Mouse (Mus musculus): ENCODE measurements around the gene Scamp2.

The Scamp2 gene

DNA sequence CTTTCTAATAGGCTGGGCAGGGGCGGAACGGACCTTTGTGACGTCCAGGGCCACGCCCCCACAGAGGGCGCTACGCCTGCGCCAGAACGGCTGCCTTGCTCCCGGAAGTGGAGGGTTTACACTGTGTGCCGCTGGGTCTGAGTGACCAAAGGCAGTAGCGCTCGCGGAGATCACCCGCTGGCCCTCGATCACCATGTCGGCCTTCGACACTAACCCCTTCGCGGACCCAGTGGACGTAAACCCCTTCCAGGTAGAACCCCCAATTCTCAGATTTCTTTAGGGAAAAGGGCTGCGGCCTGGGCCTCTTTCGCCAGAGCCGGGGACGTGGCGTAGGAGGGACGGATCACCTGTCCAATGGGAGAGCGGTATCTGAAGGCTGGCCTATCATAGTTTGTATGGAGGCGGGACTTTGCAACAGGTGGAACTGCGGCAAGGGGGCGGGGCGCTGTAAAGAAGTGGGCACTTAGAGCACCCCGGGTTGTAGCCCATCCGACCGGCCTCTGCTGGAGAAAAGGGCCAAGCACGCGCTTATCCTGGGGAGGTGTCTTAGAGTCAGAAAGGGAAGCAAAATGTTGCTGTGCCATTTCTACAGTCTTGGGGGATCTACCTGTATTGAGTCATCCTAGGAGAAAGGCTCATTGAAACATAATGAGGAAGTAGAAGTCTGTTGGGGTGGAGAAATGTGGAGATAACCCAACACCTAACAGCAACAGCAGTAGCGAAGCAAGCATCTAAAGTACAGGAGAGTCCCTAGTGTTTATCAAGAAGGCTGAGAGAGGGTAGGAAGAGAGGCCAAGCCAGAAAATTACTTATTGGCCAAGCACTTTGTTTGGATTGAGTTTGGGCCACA, at the start of gene Scamp2:
Gene Scamp2, plus strand, starts transcription at position 83 of the 850 bp plus-strand sequence.
- DNase-seq (ENCODE audit: low read depth in 1 of 2, low spot score in 2 of 2) = peak; percentile 75 to 92

DNA sequence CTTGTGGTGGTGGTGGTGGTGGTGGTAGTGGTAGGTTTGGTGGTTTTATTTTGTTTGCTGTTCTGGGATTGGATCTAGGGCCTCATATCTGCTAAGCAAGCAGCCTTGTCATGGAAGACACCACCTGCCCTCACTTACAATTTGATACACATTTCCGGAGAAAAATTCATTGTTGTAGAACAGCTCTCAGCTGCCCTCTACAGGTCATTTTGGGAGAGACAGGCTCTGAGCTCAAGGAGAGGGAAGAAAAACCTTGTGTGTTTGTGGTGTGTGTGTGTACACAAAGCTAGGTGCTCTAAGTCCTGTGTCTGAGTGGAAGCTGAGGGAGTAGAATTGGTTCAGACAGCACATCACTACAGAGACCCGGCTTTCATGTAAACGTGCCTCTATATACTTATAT, 43.6 kb upstream of the Scamp2 start:
- peak in 1 of 2 experiments; percentile 21 for DNase-seq (ENCODE audit: low read depth in 1 of 2, low spot score in 2 of 2)

DNA sequence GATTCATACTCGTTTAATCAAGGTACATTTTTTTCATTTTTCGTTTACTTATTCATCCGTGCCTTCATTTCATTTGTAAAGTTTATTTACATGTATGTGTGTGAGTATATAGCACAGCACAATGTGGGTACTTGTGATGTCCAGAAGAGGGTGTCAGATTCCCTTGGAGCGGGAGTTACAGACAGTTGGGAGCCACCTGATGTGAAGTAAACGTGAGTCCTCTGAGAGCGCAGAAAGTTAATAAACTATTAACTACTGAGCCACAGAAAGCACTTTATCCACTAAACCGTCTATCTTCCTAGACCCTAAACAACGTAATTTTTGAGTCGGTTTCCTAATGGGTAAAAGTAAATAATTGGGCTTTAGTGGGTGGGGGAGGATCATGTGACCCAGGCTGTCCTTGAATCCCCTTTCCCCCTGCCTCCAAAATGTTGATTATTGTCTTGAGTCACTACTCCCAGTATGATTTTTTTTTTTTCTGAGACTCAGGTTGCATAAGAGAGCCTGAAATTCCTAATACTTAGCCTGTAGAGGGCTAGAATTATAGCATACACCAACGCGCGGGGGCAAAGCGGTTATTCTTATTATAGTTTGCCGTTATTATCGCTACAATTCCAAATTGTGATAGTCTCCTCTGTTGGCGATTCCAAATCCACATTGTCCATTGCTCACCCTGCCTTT, 40.2 kb upstream of the Scamp2 start:
- DNase-seq (ENCODE audit: low read depth in 1 of 2, low spot score in 2 of 2) = no peak

DNA sequence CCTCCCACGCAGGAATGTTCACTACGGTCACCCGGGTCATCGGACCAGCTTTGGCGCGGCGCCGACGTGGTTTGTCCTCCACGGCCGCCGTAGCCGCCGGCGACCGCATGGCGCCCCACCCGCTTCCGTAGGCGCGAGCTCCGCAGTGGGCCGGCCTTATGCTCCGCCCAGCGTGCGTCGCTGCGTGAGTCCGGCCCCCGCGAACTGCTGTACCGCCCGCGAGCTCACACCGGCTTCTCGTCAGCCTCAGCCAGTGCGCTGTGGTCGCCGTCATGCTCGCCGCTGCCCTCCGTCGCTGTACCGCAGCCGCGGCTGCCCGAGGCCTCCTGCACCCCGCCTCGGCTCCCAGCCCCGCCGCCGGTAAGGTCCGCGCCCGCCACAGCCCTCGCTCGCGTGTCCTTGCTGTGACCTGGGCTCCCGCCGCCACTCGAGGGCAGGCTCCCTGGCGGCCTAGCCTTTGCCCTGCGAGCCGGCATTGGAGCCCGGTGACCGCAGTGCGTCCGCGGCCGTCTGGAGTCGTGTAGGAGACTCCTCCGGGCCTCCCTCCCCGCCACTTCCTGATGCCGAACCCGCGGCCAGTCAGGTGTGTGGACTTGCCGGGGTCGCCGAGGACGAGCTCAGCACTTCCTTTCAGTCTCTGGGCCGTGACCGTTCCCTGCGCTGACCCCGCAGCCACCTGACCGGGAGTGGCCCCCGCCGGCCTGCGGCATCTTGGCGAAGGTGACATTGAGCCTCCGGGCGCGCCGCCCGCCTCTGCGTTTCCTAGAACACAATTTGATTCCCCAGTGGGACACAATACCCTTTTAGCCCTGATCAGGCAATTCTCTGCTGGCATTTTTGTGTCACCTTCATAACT, 39.5 kb upstream of the Scamp2 start, which contains the start of gene Cox5a:
Gene Cox5a, plus strand, starts transcription at position 219 of the 856 bp plus-strand sequence.
- DNase-seq (ENCODE audit: low read depth in 1 of 2, low spot score in 2 of 2) = peak; percentile 65 to 83

DNA sequence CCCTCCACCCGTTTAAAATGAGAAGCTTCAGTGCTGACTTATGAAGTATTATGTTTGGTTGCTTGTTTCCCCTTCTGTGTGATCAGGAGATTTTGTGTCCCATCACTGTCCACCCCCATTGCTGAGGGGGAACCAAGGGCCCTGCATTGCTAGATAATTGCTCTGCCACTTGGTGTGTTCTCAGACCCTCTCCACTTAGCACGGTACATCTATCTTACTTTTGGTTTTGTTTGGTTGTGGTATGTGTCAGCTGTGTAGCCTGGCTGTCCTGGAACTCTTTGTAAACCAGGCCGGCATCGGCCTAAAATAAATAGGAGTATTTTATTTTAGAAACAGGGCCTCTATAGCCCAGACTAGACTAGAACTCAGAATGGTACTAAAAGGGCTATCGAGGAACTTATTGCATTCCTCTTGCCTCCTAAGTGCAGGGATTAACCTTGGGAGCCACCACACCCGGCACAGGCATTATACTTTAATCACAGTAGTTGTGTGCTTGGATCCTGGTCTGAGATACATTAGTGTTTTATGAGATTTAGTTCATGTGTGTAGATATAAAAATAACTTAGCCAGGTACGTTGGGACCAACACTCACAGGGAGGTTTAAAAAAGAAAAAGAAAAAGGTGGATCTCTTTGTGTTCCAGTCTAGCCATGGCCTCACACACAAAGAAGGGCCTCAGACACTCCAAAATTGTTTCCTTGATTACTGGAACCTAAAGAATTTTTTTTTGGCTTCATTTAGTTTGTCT, 38.5 kb upstream of the Scamp2 start:
- no peak for DNase-seq (ENCODE audit: low read depth in 1 of 2, low spot score in 2 of 2)

DNA sequence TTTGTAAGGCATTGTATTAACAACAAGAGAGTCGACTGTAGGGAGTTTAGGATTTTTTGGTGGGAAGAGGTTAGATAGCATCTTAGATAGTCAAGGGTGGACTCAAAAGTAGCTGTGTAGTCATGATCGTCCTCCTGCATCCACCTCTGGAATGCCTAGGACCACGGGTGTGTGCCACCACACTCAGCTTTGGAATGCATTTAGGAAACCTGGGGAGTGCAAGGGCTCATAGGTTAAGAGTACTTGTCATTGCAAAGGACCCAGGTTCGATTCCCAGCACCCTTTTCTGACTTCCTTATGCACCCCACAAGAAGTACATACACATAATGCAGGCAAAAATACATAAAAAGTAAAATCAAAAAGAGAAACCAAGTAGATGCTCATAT, 37.9 kb upstream of the Scamp2 start:
- DNase-seq (ENCODE audit: low read depth in 1 of 2, low spot score in 2 of 2) = no peak

DNA sequence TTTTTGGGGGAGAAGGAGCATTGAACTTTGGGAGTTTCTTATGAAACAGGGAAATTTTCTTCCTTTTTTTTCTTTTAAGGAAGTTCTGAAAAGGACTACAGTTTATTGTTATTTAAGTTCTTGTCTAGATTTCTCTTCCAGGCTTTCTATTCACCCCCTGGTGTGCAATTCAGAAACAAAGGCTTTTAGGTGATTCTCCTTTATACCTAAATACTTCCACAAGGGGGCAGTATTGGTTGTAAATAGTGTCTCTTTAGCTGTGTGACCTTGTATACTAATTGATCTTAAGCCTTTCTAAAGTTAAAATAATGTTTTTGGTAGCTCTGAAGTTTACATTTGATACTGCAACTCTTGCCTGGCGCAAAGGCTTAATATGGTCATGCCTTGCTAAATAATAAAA, 37.0 kb upstream of the Scamp2 start:
- DNase-seq (ENCODE audit: low read depth in 1 of 2, low spot score in 2 of 2) = no peak

DNA sequence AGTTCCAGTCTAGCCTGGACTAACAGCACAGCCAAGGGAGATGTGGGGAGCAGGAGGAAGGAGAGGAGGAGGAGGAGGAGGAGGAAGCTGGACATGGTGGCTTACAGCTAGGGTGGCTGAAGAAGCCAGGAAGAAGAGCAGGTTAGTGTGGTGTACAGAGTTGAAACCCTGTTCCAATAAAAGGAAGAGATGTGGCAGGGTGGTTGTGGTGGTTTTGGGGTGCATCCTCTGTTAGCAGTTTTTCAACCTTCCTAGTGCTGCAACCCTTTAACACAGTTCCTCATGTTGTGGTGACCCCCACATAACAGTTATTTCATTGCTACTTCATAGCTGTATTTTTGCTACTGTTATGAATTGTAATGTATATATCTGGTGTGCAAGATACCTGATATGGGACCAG, 36.3 kb upstream of the Scamp2 start:
- no peak for DNase-seq (ENCODE audit: low read depth in 1 of 2, low spot score in 2 of 2)

DNA sequence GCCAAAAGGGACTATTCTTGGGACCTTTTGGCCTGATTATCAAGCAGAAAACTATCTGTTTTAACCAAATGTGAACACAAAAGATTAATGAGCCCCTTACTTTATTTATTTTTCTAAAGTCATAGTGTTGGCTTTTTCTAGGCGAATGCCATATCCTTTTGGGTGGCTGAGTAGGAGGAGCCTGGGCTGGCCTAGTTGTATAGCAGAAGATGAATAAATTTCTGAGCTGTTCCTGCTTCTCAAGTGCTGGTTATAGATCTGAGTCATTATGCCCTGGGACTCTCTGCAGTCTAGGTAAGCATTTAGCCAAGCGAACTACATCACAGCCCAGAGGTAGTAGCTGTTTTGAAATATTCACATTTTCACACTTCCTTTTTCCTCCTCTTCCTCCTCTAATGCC, 35.2 kb upstream of the Scamp2 start:
- no peak for DNase-seq (ENCODE audit: low read depth in 1 of 2, low spot score in 2 of 2)

DNA sequence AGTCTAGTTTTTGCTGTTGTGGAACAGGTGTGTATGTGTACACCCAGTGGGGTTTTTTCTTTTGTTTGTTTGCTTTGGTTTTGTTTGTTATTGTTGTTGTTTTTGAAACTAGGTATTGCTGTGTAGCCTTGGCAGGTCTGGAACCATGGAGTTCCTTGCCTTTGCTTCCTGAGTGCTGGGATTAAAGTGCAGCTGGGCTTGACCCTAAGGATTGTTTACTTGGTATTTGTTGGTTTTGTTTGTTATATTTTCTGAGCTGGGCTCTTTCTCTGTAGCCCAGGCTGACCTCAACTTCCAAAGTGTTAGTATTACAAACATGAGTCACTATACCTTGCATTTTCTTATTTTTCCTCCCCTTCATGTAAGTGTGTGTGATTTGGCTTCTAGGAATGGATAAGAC, 34.3 kb upstream of the Scamp2 start:
- DNase-seq (ENCODE audit: low read depth in 1 of 2, low spot score in 2 of 2) = no peak

DNA sequence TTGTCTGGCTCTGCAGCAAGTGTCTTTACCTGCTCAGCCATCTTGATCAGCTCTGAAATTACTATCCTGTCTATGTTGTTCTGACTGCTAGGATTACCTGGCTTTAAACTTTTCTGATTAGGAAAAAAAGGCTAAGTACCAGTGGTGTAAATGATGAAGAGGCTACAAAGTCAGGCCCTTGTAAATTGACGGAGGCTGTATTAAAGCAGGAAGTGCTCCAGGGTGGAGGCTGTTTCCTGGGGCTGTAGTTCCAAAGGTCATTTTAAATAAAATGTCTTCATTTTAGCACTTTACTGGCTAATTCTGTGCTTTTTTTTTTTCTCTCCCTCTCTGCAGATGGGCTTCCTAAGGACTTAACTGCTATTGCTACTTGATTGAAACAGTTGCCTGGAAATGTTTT, 28.8 kb upstream of the Scamp2 start:
- DNase-seq (ENCODE audit: low read depth in 1 of 2, low spot score in 2 of 2) = no peak

DNA sequence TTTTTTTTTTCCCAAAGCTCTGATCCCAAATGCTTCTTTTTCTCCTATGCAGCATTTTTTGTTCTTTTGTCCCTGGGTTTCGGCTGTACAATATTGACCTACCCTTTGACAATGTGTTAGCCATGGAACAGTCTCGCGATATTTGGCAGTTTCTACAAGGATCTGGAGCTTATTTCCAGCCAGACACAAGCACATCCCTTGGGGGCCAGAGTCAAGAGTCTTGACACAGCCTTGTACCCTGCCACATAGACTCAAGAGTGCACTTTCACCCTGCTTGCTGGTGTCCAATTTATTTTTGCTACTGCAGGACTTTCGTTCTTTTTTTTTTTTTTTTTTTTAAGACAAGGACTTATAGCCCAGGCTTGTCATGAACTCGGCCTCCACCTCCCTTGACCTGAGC, 24.4 kb upstream of the Scamp2 start:
- DNase-seq (ENCODE audit: low read depth in 1 of 2, low spot score in 2 of 2) = no peak

DNA sequence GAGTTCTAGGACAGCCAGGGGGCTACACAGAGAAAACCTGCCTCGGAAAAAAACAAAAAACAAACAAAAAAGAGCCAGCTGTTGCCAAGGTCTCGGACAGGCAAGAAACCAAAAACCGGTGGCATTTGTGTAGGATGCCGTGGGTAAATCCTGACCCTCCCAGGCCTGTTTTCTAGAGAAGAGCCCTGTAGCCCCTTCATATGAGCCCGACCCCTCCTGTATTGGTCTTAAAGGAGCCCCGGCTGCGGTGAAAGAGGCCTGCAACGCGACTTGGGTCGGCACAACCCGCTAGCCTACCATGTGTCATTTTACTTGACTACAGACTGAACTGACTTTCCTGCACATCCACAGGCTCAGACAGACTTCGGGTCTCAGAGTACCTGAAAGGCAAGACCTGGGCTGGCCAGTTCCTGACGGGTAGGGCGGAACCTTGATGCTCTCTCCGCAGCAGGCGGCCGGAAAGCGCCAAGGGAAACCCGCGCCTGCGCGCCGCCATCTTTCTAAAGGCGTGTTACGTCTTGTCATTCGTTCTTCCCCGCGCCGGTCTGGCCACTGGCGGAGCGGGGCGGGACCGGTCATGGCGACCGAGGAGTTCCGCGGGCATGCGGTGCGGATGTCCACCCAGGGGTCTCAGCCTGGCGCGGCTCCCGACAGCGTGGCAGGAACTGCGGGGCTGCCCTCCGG, 23.6 kb upstream of the Scamp2 start, which contains the start of gene Fam219b:
Gene Fam219b, plus strand, starts transcription at position 485 of the 684 bp plus-strand sequence.
- DNase-seq (ENCODE audit: low read depth in 1 of 2, low spot score in 2 of 2) = peak; percentile 55 to 69

DNA sequence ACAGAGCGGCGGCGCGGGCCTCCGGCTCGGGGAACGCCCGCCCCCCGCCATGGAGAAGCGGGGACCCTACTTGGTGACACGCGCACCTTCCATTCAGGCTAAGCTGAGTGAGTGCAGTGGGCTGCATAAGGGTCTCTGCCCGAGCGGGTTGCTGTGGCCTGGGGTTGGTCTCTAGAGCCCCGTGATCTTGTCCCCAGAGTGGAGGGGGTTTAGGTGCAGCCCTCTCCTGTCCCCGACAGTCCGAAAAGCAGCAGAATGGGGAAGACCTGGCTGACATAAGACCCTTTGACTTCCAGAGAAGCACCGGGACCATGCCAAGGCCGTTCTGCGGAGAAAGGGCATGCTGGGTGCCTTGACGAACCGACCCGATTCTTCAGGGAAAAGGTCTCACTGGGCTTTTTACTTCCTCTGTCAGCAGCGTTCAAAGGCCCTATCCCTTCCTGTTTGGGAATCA, 23.0 kb upstream of the Scamp2 start:
- no peak for DNase-seq (ENCODE audit: low read depth in 1 of 2, low spot score in 2 of 2)

DNA sequence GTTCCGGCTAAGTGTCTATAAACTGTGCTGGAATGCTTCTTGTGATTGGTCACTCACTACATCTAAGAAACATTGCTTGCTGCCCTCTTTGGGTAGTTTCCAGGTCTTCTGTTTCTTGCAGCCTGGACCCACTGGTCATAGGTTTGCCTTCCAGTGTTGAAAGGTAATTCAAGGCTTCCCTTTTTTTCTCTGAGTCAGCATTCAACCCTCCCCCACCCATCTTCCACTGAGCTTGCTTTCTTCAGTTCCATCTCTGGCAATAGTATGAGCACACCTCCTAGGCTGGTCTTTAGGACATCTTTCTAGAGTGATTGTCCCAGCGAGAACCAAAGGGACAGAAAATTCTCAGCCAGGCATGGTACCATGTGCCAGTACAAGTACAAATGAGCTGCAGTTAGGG, 21.2 kb upstream of the Scamp2 start:
- DNase-seq (ENCODE audit: low read depth in 1 of 2, low spot score in 2 of 2) = no peak

DNA sequence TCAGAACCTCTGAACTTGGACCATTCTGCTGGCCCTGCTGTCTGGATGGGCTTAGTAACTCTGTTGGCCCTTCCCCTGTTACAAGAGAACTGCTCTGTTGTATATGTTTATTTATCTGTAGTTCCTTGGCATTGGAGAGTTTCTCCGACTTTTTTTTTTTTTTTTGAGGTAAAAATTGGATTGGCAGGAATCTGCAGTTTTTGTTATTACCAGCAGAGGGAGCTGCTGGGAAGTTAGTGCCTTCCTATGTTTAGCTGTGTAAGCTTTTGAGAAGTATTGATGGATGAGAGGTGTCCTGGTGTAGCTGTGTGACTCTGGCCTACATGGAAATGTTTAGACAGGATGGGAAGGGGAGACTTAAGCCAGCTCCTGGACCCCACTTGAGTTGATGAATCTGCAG, 19.4 kb upstream of the Scamp2 start:
- DNase-seq (ENCODE audit: low read depth in 1 of 2, low spot score in 2 of 2) = no peak

DNA sequence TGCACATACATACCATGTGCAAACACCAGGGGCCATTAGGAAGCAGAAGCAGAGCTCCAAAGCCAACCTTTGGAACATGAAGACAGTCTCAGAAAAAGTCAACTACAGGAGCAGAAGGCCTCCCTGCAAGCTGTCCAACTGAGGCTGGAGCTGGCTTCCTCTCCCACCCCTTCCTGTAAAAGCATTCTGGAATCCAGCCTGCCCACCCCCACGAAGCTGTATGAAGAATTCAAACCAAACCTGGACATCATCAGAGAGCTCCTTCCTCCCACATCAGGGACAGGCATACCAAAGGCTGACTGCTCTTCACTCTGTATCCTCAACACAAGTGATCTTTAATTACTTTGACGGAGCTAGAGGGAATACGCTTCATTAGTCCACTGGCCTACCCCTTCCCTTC, 16.8 kb upstream of the Scamp2 start:
- no peak for DNase-seq (ENCODE audit: low read depth in 1 of 2, low spot score in 2 of 2)

DNA sequence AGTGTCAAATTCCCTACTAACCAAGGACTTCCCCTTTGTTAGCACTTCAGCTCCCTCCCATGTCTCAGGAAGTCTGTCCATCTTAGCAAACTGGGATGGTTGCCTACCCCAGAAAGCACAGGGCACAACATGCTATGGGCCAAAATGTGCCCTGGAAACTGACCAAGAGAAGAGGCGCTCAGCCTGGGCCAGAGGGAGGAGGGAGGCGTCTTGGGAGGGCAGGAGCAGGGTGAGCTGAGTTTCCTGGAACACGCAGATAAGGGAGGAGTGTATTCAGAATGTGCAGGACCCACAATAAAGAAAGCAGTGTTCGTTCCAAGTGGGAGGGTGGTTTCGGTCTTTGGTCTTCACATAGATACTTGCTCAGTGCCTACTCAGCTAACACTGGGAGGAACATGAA, 13.5 kb upstream of the Scamp2 start:
- DNase-seq (ENCODE audit: low read depth in 1 of 2, low spot score in 2 of 2) = no peak

DNA sequence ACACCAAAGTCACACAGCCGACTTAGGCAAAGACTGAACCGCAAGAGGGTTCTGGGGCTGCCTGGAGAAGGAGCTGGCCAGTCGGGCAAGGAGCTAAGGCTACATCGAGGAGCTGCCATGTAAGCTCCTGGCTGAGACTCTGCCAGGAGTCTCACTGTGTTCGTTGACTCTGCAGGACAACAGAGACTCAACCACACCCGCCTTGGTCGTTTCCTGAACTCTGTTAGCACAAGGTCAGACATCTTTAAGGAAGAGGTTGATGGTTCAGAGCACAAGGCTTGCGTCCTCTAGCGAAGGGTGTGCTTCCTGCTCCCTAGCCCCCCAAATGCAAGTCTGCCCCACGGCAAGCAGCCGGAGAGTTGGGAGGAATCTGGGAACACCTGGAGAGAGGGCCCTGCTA, 12.9 kb upstream of the Scamp2 start:
- DNase-seq (ENCODE audit: low read depth in 1 of 2, low spot score in 2 of 2) = no peak

DNA sequence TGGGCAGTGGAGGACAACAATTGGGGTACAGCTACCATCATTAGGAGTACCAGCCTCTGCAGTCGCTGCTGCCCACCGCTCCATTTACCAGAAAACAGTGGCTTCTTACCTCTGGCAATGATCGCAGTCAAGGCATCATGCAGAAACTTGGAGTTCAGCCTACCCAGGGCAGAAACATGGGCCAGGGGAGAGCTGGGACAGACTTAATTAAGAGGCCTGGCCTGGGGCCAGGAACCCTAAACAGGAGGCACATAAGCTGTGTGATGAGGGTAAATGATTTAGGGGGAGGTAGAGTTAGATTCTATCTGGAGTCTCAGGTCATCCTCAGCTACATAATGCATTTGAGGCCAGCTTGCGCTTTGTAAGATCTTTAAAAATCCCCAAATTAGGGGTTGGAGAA, 11.6 kb upstream of the Scamp2 start:
- DNase-seq (ENCODE audit: low read depth in 1 of 2, low spot score in 2 of 2) = no peak
